Mouse (Mus musculus) myocyte (in vitro differentiated cells): ENCODE data around the gene Mip. TPM values are rescaled to one million over a fixed set of nuclear protein-coding genes. Genes with fewer than 3 reads are reported as not detected.

ENCODE experiments used
- H3K27me3 ChIP-seq: one replicate; pipeline ENCODE4 v1.6.1; 2011; ENCODE audit not compliant: control insufficient read depth, insufficient read depth, insufficient read length
- H3K36me3 ChIP-seq: one replicate; pipeline ENCODE4 v1.6.1; 2011; ENCODE audit not compliant: control insufficient read depth, insufficient read depth
- H3K4me2 ChIP-seq: one replicate; pipeline ENCODE4 v1.6.1; 2011; ENCODE audit warnings: low read depth, control low read depth
- H3K4me3 ChIP-seq: one replicate; pipeline ENCODE4 v1.5.1; 2011; ENCODE audit warnings: mild to moderate bottlenecking, control low read depth, moderate library complexity
- H3K79me2 ChIP-seq: one replicate; pipeline ENCODE4 v1.6.1; 2011; ENCODE audit not compliant: control insufficient read depth, insufficient read depth
- H3ac ChIP-seq: one replicate; pipeline ENCODE4 v1.6.1; 2011; ENCODE audit not compliant: control insufficient read depth, insufficient read length
- CEBPB ChIP-seq: IDR thresholded peaks from 2 replicates; pipeline ENCODE4 v1.6.1; 2011; ENCODE audit warnings: mild to moderate bottlenecking, moderate library complexity; ENCODE audit not compliant: poor library complexity, insufficient read depth, severe bottlenecking
- E2F4 ChIP-seq: IDR thresholded peaks from one replicate; pipeline ENCODE4 v1.6.1; 2011; ENCODE audit warnings: mild to moderate bottlenecking, control low read depth, moderate library complexity; ENCODE audit not compliant: insufficient read depth
- MAX ChIP-seq: IDR thresholded peaks from one replicate; pipeline ENCODE4 v1.6.1; 2011; ENCODE audit warnings: low read depth, mild to moderate bottlenecking, control low read depth
- MYOD1 ChIP-seq, 3 experiments: IDR thresholded peaks; one replicate each; pipeline ENCODE4 v1.6.1; 2011; ENCODE audit warnings: control low read depth in 2 of 3, low read depth in 2 of 3, mild to moderate bottlenecking in 2 of 3, moderate library complexity in 1 of 3; ENCODE audit not compliant: insufficient read length in 2 of 3, control insufficient read depth in 1 of 3
- MYOG ChIP-seq, 3 experiments: IDR thresholded peaks; one replicate each; pipeline ENCODE4 v1.6.1; 2011; ENCODE audit warnings: control low read depth in 2 of 3, low read depth in 2 of 3, mild to moderate bottlenecking in 2 of 3; ENCODE audit not compliant: insufficient read length in 2 of 3, control insufficient read depth in 1 of 3, insufficient read depth in 1 of 3
- POLR2A ChIP-seq: IDR thresholded peaks from one replicate; pipeline ENCODE4 v1.6.1; 2011; ENCODE audit warnings: low read depth, mild to moderate bottlenecking, control low read depth, moderate library complexity; ENCODE audit not compliant: insufficient read length
- POLR2AphosphoS2 ChIP-seq: IDR thresholded peaks from one replicate; pipeline ENCODE4 v1.6.1; 2011; ENCODE audit warnings: low read depth, control low read depth; ENCODE audit not compliant: insufficient read length
- REST ChIP-seq: IDR thresholded peaks from one replicate; pipeline ENCODE4 v1.6.1; 2011; ENCODE audit warnings: mild to moderate bottlenecking, control low read depth, moderate library complexity; ENCODE audit not compliant: insufficient read depth, insufficient read length
- SRF ChIP-seq: IDR thresholded peaks from one replicate; pipeline ENCODE4 v1.6.1; 2011; ENCODE audit warnings: low read depth; ENCODE audit not compliant: control insufficient read depth, insufficient read length
- TCF12 ChIP-seq: IDR thresholded peaks from one replicate; pipeline ENCODE4 v1.6.1; 2011; ENCODE audit warnings: mild to moderate bottlenecking, control low read depth; ENCODE audit not compliant: poor library complexity, insufficient read depth, severe bottlenecking
- TCF3 ChIP-seq: IDR thresholded peaks from one replicate; pipeline ENCODE4 v1.6.1; 2011; ENCODE audit warnings: low read depth, control low read depth; ENCODE audit not compliant: insufficient read length
- USF1 ChIP-seq: IDR thresholded peaks from one replicate; pipeline ENCODE4 v1.6.1; 2011; ENCODE audit warnings: low read depth, mild to moderate bottlenecking, control low read depth, moderate library complexity
- polyA plus RNA-seq: library from polyadenylated mRNA; unstranded; fragments of >200 nt; fragmentation: generic; extraction: Trizol; gene quantifications from one replicate; pipeline ENCODE4 v1.2.1, GENCODE M21; 2012; ENCODE audit warnings: missing spikeins

The Mip gene
- polyA plus RNA-seq, 1 experiment, result not detected

GRCm38 (mm10) chr10:128184296-128184695 is 41.3 kb upstream of the Mip start:
- TF ChIP-seq MYOG (IDR thresholded peaks at IDR 0.05; ENCODE audit: control insufficient read depth in 1 of 3, insufficient read depth in 1 of 3, insufficient read length in 2 of 3, low read depth in 2 of 3) (no peak), CEBPB (no peak), MYOD1 (IDR thresholded peaks at IDR 0.05; ENCODE audit: control insufficient read depth in 1 of 3, insufficient read length in 2 of 3, low read depth in 2 of 3) (no peak), POLR2AphosphoS2 (no peak), POLR2A (no peak), SRF (no peak), TCF3 (no peak), REST (no peak), MAX (no peak), USF1 (no peak), TCF12 (no peak), E2F4 (no peak)
- no peaks in the 10 kb centered on the region for H3K79me2 ChIP-seq
- no peak overlapping the region for H3ac ChIP-seq
- no peaks in the 10 kb centered on the region for H3K27me3 ChIP-seq
- H3K4me2 ChIP-seq, result no peak overlapping the region
- no peak overlapping the region for H3K4me3 ChIP-seq
- no peaks in the 10 kb centered on the region for H3K36me3 ChIP-seq

- TF ChIP-seq POLR2A (no peak), SRF (no peak), MYOD1 (IDR thresholded peaks at IDR 0.05; ENCODE audit: control insufficient read depth in 1 of 3, insufficient read length in 2 of 3, low read depth in 2 of 3) (no peak), TCF3 (no peak), CEBPB (no peak)
- Histone ChIP-seq H3K27me3 (no peaks in the 10 kb centered on the region), H3ac (no peak overlapping the region), H3K79me2 (no peaks in the 10 kb centered on the region), H3K4me3 (no peak overlapping the region), H3K36me3 (no peaks in the 10 kb centered on the region), H3K4me2 (no peak overlapping the region)
Observed at GRCm38 (mm10) chr10:128185277-128185940, 40.2 kb upstream of the Mip start.

GRCm38 (mm10) chr10:128185959-128186358 is 39.7 kb upstream of the Mip start:
- Histone ChIP-seq H3K27me3 (no peaks in the 10 kb centered on the region), H3ac (no peak overlapping the region), H3K4me2 (no peak overlapping the region), H3K4me3 (no peak overlapping the region), H3K36me3 (no peaks in the 10 kb centered on the region), H3K79me2 (no peaks in the 10 kb centered on the region)
- TF ChIP-seq MYOD1 (IDR thresholded peaks at IDR 0.05; ENCODE audit: control insufficient read depth in 1 of 3, insufficient read length in 2 of 3, low read depth in 2 of 3), result peak in 1 of 3 experiments; percentile 16
- no peak for TF ChIP-seq MAX

GRCm38 (mm10) chr10:128187181-128187605 is 38.4 kb upstream of the Mip start:
- TF ChIP-seq USF1 (no peak), REST (no peak), MYOG (IDR thresholded peaks at IDR 0.05; ENCODE audit: control insufficient read depth in 1 of 3, insufficient read depth in 1 of 3, insufficient read length in 2 of 3, low read depth in 2 of 3) (no peak), POLR2A (no peak), TCF12 (no peak), POLR2AphosphoS2 (no peak), CEBPB (no peak), TCF3 (no peak), MYOD1 (IDR thresholded peaks at IDR 0.05; ENCODE audit: control insufficient read depth in 1 of 3, insufficient read length in 2 of 3, low read depth in 2 of 3) (no peak), SRF (no peak), MAX (no peak), E2F4 (no peak)
- Histone ChIP-seq H3K4me3 (no peak overlapping the region), H3K4me2 (no peak overlapping the region), H3K27me3 (no peaks in the 10 kb centered on the region), H3ac (no peak overlapping the region), H3K79me2 (no peaks in the 10 kb centered on the region), H3K36me3 (no peaks in the 10 kb centered on the region)

GRCm38 (mm10) chr10:128188242-128188877 is 37.3 kb upstream of the Mip start:
- Histone ChIP-seq H3ac (no peak overlapping the region), H3K79me2 (no peaks in the 10 kb centered on the region), H3K4me3 (no peak overlapping the region), H3K36me3 (no peaks in the 10 kb centered on the region), H3K4me2 (no peak overlapping the region), H3K27me3 (no peaks in the 10 kb centered on the region)
- TF ChIP-seq USF1 (no peak), MYOG (IDR thresholded peaks at IDR 0.05; ENCODE audit: control insufficient read depth in 1 of 3, insufficient read depth in 1 of 3, insufficient read length in 2 of 3, low read depth in 2 of 3) (no peak), TCF3 (no peak), MAX (no peak), E2F4 (no peak), TCF12 (no peak), POLR2A (no peak), REST (no peak), MYOD1 (IDR thresholded peaks at IDR 0.05; ENCODE audit: control insufficient read depth in 1 of 3, insufficient read length in 2 of 3, low read depth in 2 of 3) (no peak), CEBPB (no peak), SRF (no peak), POLR2AphosphoS2 (no peak)
